ENCODE assay signal across 21 mouse cellular contexts in genomic region chr7:68759148-68759724, GRCm38 (mm10).
"Had no signal": no experiment of that assay in that cellular context is flagged by ENCODE, and none has a peak within 500 bp of the region (broad histone marks: within the 10 kb centered on the region; RNA-seq: fewer than 3 reads in every experiment).

No protein-coding gene starts in this region.

- DNase-seq: kidney, adult 8-10 months; kidney, postnatal 14 days; kidney, postnatal 4 days; liver; lung, adult 18-20 months; lung, postnatal 10 days; lung, postnatal 36 days; retina, postnatal 1 day; right cerebral cortex, postnatal 25 days; thymus, adult 2 months; thymus, postnatal 14 days; thymus, postnatal 4 days had no signal

- H3K9ac ChIP-seq: limb, embryonic 13.5 days; liver, embryonic 12.5 days; liver, embryonic 15.5 days; lung, embryonic 15.5 days; midbrain, embryonic 12.5 days; midbrain, embryonic 15.5 days; neural tube, embryonic 12.5 days; neural tube, embryonic 15.5 days had no signal

- H3K4me3 ChIP-seq: limb, embryonic 10.5 days; limb, embryonic 13.5 days; liver, embryonic 12.5 days; liver, embryonic 15.5 days; lung, embryonic 15.5 days; midbrain, embryonic 12.5 days; midbrain, embryonic 15.5 days; neural tube, embryonic 12.5 days; neural tube, embryonic 15.5 days had no signal

- H3K9me3 ChIP-seq: limb, embryonic 10.5 days; limb, embryonic 13.5 days; liver, embryonic 12.5 days; liver, embryonic 15.5 days; lung, embryonic 15.5 days; midbrain, embryonic 12.5 days; midbrain, embryonic 15.5 days; neural tube, embryonic 12.5 days; neural tube, embryonic 15.5 days had no signal

- H3K27ac ChIP-seq: limb, embryonic 10.5 days; limb, embryonic 13.5 days; liver, embryonic 12.5 days; liver, embryonic 15.5 days; lung, embryonic 15.5 days; midbrain, embryonic 12.5 days; midbrain, embryonic 15.5 days; neural tube, embryonic 12.5 days; neural tube, embryonic 15.5 days had no signal

- H3K27me3 ChIP-seq: limb, embryonic 13.5 days; liver, embryonic 12.5 days; liver, embryonic 15.5 days; lung, embryonic 15.5 days; midbrain, embryonic 15.5 days; neural tube, embryonic 12.5 days; neural tube, embryonic 15.5 days had no signal

- H3K4me1 ChIP-seq: limb, embryonic 10.5 days; limb, embryonic 13.5 days; liver, embryonic 12.5 days; liver, embryonic 15.5 days; lung, embryonic 15.5 days; midbrain, embryonic 12.5 days; midbrain, embryonic 15.5 days; neural tube, embryonic 12.5 days; neural tube, embryonic 15.5 days had no signal

- H3K4me2 ChIP-seq: limb, embryonic 13.5 days; liver, embryonic 12.5 days; liver, embryonic 15.5 days; lung, embryonic 15.5 days; midbrain, embryonic 12.5 days; midbrain, embryonic 15.5 days; neural tube, embryonic 12.5 days; neural tube, embryonic 15.5 days had no signal

- ATAC-seq: liver, embryonic 12.5 days; midbrain, embryonic 15.5 days had no signal

- H3K36me3 ChIP-seq: limb, embryonic 10.5 days; limb, embryonic 13.5 days; liver, embryonic 12.5 days; liver, embryonic 15.5 days; lung, embryonic 15.5 days; midbrain, embryonic 12.5 days; midbrain, embryonic 15.5 days; neural tube, embryonic 12.5 days; neural tube, embryonic 15.5 days had no signal
